Mouse (Mus musculus) cerebral cortex, adult 2 months (tissue): ENCODE measurements around the gene Grik4.

Source experiments
- WGBS: fragments of 180-500 bp; shearing (Covaris S2); methylation state at CpG from one replicate; pipeline ENCODE4 v1.1.7; 2018; 5-methylcytosine and 5-hydroxymethylcytosine counted together

Grik4 gene

DNA sequence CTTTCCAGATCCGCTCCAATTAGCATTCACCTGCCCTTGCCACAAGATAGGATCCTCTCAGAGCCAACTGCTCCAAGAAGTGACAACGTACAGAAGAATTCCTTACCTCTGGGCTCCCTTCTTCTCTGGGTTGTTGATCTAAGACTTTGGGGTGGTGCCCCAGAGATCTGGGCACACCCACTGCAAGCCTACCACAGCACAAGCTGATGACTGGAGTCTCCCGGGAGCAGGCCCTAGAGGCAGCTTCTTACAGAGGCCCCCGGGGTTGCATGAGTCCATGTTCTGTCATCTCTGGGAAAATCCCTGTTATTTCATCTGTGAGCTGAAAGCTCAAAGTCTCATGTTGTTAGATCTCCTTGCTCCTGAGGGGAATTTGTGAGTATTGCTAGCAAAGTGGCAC lies 146.0 kb downstream of the Grik4 start:
- WGBS = 92% methylated on average over 4 of the region's 4 CpGs

DNA sequence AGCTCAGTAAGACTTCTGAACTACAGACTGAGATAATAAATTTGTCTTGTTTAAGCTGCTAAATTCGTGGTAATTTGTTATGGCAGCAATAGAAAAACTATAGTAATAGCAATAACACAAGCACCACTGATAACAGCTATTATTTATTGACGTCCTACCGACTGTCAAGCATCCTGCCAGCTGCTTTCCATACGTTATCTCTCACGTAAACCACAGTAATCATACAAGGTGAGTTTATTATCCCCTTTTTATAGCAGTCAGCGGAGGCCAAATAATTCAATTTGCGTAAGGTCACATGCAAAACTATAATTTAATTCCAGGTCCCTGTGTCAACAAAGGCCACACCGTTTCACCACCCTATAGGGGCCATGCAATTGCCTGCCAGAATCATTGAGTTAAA lies 147.0 kb downstream of the Grik4 start:
- WGBS = 93% methylated on average over 8 of the region's 8 CpGs

DNA sequence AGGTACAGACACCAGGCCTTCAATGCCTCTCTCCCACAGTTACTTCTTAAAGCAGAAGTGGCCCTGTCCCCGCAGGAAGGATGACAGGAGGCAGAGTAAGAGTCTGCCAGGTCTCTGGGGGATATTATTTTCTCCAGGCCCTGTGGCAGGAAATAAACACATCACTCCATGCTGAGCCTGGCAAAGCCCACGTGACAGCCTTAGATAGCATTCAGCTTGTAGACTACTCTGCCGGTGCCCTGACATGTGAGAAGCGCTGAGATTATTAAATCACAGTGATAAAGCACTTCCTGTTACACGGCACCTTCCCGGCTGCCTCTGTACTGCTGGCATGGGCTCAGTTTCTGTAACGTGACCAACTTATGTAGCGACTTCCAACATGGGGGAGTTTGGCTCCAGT lies 148.4 kb downstream of the Grik4 start:
- WGBS = 28% methylated on average over 8 of the region's 8 CpGs

DNA sequence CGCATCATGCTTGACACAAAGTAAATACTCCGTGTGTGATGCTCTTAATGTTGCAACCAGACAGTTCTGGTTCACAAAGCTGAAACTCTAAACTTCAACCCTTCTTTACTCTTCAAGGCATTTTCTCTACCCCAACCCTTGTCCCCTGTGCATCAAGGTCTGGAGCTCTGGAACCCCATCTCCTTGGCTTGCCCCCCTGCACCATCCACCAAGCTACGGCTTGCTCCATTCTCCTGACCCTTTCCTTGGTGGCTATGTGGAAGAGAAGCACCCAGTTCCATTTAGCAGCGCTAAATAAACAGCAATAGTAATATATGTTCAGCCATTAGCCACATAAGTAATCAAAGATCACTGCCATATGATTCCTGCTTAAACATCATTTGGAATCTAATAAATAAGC lies 150.3 kb downstream of the Grik4 start:
- 91% methylated on average over 4 of the region's 4 CpGs for WGBS

DNA sequence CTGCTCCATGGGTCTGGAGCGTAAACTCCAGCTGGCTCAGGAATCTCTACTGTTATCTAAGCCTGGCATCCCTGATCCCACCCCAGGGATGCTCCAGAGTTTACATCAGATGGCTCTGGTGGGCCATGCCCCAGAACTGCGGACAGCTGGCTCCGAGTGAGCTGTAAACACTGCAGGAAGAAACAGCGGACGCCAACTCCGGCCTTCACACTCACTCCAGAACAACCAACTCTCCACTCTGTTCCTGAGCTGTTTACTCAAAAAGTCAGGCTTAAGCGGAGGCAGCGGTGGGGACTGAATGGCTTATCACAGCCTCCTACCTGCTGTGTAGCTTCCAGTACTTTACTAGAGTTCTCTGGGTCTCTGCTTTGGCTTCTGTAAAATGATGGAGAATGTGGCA lies 150.7 kb downstream of the Grik4 start:
- 75% methylated on average over 8 of the region's 8 CpGs for WGBS

DNA sequence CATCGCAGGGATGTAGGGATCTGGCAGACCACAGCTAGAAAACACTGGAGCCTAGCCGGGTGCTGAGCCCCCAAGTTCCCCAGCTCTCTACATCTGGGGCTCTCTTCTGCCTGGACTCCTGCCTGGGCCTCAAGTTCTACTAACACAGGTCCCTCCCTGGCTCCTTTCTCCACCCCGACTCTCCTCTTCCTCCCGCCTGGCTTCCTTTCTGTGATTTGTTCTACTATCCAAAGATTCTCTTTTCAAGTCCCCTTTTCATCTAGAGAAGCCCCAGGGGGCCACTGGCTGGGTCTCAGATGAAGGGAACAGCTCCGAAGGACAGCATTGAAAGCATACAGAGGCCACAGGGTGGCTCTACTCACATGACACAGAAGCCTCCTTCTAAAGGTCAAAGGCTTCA lies 151.9 kb downstream of the Grik4 start:
- WGBS = 66% methylated on average over 5 of the region's 5 CpGs

DNA sequence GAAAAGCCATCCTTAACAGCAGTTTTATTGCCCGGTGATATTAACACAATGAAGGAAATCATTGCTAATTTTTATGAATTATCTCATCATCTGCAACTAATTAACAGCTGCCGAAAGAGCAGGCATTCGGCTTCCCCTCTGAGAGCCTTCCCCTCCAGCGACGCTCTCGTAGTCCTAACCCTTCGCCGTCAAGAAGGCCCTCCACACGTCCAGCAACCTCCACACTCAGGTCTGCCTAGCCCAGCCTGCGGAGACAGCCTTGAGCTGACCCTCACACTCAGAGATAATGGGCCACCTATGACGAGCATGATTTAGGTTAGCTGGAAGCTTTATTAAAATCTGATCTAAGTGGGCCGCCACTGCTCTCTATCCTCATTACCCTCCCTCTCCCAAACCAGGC lies 152.5 kb downstream of the Grik4 start:
- WGBS = 88% methylated on average over 12 of the region's 12 CpGs

DNA sequence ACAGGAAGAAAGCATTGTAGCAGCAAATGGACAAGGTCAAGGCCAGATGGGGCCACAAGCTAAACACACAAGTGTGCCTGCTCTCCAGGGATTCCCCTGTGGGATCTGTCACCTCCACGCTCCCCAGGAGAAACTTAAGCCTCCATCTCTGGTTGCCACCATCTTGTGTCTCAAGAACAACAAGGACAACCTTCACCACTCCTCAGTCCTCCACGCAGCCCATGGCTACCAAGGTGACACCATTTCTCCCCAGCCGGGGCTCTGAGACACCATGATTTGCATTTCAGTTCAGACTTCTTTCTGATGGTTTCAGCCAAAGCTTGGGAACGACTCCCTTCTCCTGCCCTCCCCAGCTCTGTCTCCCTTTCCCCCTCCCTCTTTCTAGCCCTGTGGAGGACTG lies 152.9 kb downstream of the Grik4 start:
- 79% methylated on average over 4 of the region's 4 CpGs for WGBS

DNA sequence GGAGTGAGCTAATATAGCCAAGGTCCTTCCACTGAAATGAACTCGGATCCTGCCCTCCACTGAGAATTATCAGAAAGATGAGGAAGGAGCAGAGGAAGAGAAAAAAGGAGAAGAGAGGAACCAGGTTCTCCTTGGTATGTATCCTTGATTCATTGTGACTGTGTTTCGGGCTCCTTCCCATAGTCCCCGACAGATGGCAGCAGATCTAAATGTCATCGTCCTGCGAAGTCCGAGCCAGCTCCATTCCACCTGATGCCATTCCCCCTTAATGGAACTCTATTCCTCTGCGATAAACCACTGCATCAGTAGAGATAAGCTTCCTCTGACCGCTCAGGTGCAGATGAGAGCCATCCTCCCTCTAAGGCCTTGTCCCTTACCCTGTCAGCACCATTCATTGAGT lies 155.8 kb downstream of the Grik4 start:
- 35% methylated on average over 8 of the region's 8 CpGs for WGBS

DNA sequence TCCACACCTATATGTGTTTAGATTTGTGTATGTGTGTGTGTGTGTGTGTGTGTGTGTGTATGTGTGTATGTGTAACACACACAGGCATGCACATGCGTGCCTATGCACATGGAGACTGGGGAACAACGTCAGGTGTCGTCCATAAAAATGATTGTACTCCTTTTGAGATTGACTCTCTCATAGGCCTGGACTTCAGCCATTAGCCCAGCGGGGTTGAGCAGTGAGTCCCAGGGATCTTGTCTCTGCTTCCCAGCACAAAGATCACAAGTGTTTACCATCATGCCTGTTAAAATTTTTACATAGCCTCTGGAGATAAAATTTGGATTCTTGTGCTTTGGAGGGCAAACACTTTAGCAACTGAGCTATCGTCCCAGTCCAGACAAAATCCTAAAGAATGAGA lies 157.4 kb downstream of the Grik4 start:
- 84% methylated on average over 5 of the region's 5 CpGs for WGBS

DNA sequence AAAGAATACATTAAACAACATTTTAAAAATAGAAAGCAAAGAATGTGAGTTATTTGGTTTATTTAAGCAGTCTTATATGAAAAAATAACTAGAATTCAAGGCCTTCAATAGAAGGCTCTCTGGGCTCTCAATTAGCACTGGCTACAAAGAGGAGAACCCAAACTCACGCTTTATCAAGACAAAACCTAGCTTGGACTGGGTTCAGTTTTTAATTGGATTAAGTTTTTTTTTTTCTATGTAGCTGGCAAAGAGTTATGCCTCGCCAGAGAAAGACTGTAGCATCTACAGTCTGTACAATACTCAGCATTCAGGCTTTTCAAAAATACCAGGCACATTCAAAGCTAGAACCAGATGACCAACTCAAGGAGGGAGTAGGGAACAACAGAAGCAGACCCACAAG lies 158.0 kb downstream of the Grik4 start:
- 60% methylated on average over 2 of the region's 2 CpGs for WGBS

DNA sequence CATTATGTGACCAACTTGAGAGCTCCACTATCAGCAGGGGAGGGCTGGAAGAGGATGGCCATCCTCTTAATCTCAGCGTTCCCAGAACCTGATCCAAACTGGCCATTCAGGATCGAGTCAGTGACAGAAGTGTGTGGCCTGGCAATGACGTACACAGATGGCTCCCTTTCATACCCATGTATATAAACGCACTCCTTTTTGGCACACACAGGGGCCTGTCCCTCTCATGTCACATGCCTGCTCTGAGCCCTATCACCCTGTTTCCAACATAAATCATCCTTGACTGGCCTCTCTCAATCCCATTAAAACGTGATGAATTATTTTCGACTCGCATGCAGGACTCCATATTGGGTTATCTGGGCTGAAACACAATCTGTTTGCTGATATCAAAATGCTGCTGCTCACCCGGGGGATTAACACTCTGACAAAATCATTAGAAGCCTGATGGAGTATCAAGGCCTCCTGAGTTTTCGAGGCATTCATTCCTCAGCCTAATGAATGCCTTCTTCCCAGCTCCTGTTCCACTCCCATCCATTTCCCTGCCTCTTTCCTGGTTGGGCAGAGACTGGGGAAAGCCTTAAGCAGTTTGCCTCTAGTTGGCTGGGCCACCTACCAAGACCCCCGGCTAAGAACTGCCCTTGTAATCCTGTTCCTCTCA lies 159.0 kb downstream of the Grik4 start:
- WGBS = 81% methylated on average over 10 of the region's 10 CpGs

DNA sequence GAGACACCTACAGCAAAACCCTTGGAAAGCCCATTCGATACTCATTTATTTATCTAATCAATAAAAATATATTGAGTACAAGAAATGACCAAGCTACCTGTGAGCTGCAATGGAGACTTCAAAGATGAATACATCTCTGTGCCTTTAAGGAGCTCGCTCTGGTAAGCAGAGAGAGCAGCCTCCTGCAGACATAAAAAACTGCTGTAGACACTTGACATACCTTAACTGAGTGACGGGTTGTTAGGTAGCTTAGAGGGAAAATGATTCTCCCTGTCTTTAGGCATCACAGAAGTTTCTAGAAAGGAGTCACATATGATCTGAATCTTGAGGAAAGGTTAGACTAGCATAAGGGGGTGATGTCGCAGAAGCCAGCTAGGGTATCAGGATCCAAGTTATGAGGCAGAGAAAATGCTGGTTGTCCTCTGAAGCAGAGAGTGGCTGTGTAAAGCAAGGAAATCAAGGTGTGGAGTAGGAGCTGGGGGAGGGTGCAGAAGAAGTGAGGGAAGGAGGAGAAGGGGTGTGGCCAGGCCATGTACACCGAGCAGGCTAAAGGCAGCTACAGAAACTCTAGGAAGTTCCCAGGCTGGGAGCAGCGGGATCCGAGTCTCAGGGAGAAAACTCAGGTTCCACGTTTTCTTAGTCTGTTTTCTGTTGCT lies 160.9 kb downstream of the Grik4 start:
- 79% methylated on average over 8 of the region's 8 CpGs for WGBS

DNA sequence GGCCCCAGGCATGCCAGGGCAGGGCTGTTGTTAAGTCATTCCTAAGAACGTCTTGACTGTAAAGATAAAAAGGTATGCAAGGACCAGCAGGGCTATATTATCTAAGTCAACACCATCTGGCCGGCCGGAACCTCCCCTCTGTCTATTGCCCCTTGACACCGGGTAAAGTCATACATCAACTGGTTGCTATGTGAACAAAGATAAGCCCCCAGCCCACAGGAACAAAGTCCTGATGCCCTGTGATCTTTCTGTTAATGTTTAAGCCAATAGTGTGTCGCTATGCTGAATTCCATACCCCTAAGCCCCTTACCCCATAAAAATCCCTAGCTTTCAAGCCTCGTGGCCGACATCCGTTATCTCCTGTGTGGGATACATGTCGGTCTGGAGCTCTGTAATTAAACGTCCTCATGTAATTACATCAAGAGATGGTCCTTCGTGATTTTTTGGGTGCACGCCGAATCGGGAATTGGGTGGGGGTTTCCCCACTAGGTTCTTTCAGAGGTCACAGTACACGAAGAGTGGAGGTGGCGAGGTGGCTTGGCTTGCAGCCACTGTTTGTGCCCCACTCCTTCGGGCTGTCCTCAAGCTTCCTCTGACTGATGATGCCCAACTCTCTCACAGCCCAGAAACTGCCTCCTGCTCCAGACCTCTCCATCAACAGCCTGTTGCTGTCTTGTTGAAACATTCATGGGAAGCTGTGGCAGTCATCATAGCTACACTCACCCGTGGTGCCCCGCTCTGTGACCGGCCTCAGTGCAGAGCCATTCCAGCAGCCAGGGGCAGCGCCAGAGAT lies 165.6 kb downstream of the Grik4 start:
- WGBS = 86% methylated on average over 21 of the region's 21 CpGs

DNA sequence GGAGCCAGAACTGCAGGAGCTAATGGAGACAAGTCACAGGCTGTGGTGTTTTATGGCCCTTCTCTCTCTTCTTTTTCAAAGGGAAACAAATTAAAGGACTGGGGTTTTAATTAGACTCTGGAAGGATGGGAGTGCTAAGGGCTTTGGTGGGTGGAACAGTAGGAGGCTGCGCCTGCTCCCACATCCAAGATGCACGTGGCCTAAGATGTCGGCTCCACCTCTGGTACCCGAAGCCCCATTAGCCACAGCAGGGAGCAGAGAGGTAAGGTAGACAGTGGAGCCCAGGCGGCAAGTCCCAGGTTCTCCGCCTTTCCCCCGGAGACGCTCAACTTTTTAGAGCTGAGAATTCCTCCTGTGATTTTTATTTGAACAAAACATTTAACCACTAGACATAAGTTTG lies 166.4 kb downstream of the Grik4 start:
- 79% methylated on average over 8 of the region's 8 CpGs for WGBS

DNA sequence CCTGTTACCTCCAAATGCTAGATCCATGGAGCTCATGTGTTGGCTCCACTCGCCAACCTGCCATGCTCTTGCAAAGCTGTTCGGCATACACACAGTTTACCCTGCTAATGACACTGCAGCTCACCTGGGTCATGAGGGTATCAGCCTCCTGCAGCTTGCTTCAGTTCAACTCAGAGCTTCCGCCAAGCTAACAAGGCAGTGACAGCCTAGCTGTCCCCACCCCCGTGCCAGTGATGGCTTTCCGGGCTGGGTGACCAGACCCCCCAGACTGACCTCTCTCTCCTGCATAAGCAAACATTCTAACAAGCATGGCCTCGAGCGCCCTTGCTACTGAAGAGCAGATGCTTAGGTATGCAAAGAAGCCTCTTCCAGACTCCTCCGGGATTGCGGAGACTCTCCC lies 167.5 kb downstream of the Grik4 start:
- WGBS = 84% methylated on average over 9 of the region's 9 CpGs

DNA sequence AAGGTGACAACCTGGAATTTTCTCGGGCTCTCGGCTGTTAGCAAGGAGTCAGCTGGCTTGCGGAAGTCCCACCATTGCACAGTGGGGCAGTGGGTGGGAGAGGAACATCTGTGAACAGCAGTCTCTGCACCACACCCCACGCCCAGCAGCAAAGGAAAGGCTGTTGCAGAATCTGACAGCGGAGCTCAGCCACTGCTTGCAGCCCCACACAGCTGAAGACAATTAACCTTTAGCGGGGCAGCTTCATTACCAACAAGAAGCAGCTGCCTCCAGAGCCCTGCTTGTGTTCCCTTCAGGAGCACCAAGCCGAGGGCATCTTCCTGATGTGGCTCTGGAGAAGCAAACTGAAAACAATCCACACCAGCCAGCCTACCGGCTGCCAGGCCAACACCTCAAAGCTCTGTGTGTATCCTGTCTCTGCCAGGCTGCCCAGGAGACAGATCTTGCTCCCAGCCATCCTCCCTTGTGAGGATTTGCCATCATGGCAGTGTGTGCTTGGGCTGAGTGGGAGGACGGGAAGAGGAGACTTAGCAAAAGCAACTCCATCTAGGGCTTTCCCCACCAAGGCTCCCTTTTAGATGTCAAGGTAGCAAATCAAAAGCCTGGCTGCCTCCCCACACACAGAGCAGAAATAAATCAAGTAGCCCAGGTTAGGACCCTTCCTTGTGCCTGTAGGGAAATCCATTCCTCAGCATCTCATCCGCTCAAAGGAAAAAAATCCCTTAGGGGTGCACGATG lies 179.3 kb downstream of the Grik4 start:
- 49% methylated on average over 11 of the region's 11 CpGs for WGBS

DNA sequence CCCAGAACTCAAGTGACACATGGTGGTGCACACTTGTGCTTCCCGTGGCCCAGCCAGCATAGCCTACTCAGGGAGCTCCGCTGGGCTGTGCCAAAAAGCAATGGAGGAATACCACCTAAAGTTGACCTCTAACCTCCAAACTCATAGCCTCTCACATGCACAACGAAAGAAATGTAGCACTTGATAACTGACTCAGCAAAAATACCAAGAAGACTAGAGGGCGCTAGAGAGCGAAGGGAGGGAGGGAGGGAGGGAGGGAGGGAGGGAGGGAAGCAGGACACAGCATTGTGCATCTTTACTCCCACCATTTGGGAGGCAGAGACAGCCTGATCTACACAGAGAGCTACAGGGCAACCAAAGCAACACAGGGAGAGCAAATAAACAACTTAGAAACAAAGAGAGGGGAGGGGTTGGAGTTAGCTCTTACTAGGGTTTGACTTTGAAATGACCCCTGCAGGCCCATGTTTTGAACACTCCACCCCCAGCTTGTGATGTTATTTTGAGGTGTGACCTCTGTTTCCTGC lies 185.5 kb downstream of the Grik4 start:
- 57% methylated on average over 5 of the region's 5 CpGs for WGBS

DNA sequence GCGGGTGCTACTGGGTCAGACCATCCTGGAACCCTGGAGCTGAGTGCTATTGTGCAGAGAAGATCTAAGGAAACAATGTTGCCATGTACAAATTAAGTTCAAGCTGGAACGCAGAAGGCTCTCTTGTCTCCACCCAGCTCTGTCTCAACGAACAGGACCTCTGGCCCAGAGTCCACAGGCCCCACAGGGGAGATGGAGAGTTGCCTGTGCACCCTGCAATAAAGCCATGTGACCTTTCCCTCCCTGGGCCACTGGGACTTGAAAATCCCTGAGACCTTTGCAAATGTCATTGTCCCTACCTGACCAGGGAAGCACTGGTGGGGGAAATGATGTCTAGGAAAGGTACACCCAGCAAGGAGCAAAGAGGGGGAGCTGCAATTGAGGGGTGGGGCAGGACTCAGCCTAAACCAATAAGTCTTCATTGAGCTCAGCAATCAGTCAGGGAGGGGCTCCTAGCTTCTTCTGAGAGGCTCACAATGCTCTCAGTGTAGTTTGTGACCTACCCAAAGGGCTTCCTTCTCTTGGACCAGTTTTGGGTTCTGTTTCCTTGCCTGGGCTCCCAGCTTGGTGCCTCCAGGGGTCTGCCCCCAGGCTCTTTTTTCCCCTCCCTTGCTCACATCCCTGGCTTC lies 187.2 kb downstream of the Grik4 start:
- 77% methylated on average over 3 of the region's 3 CpGs for WGBS

DNA sequence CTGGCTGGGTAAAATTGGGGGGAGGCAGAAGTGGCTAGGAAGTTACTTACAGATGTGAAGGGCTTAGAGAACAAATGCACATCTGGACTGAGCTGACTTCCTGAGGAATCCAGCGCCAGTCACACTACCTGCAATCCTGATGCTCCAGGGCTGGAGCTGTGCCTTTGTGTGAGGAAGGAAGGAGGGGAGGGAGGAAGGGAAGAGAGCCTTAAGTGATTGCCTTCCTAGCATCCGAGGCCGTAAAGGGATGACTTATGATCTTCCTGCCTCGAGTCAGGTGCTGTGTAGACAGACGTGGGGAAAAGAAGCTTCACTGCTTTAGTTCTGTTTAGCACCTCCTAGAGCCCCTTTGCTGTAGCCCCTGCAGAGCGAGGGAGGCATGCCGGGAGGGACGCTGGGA lies 189.6 kb downstream of the Grik4 start:
- WGBS = 52% methylated on average over 8 of the region's 8 CpGs

DNA sequence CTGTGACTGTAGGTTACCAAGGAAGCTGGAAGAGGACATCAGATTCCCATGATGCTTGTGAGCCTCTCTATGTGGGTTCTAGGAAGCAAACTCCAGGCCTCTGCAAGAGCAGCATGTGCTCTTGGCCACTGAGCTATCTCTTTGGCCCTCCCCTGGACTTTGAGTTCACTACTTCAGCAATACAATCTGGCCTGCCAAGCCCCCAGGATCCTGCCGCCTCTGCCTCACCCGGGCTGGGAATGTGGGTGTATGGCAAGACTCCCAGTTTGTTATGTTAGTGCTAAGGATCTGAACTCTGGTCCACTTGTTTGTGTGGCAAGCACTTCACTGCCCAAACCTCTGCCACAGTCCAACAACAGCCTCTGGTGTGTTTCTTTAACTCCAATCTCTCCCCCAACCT lies 193.1 kb downstream of the Grik4 start:
- WGBS = 35% methylated on average over 2 of the region's 2 CpGs

DNA sequence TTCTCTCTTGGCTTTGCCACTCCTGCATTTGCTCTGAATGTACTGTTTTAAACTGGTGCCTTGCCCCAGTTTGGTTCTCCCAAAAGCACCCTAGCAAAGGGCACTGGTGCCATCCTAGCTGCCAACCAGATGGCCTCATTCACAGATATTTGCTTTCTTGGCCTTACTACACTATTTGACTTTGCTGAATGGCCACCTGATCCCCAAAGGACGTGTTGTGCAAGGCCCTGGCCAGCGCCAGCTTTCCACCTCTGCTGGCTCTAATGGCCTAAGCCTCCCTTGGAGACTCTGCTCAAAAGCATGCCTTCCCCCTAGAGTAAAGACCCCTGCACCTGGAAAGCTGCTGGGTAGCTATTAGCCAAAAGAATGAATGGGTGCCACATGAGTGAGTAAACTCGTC lies 194.1 kb downstream of the Grik4 start:
- 82% methylated on average over 3 of the region's 3 CpGs for WGBS
